Mouse (Mus musculus) forebrain, embryonic 13.5 days (tissue): Measurements from ENCODE around the gene Dkkl1. TPM values are rescaled to one million over a fixed set of nuclear protein-coding genes. Genes with fewer than 3 reads are reported as not detected.

Experiments used
- ATAC-seq: fragments of 200-750 bp; cut with Nextera tagmentation; 2 replicates; pipeline ENCODE4 v1.8.0; 2017
- H3K27ac ChIP-seq: fragments of 300-500 bp; sonication (generic); 2 replicates; pipeline ENCODE4 v1.5.1; 2015; ENCODE audit warnings: inconsistent platforms, mild to moderate bottlenecking, moderate library complexity
- H3K27me3 ChIP-seq: fragments of 300-500 bp; sonication (generic); 2 replicates; pipeline ENCODE4 v1.6.1; 2015; ENCODE audit warnings: mild to moderate bottlenecking, inconsistent platforms
- H3K36me3 ChIP-seq: fragments of 300-500 bp; sonication (generic); 2 replicates; pipeline ENCODE4 v1.6.1; 2015; ENCODE audit warnings: mild to moderate bottlenecking, inconsistent platforms; ENCODE audit not compliant: poor library complexity, severe bottlenecking
- H3K4me1 ChIP-seq: fragments of 300-500 bp; sonication (generic); 2 replicates; pipeline ENCODE4 v1.6.1; 2015; ENCODE audit warnings: inconsistent platforms
- H3K4me2 ChIP-seq: fragments of 300-500 bp; sonication (generic); 2 replicates; pipeline ENCODE4 v1.6.1; 2015; ENCODE audit warnings: inconsistent platforms, mild to moderate bottlenecking, moderate library complexity
- H3K4me3 ChIP-seq: fragments of 300-500 bp; sonication (generic); 2 replicates; pipeline ENCODE4 v1.5.1; 2015; ENCODE audit warnings: mild to moderate bottlenecking, inconsistent platforms
- H3K9ac ChIP-seq: fragments of 300-500 bp; sonication (generic); 2 replicates; pipeline ENCODE4 v1.6.1; 2015; ENCODE audit warnings: mild to moderate bottlenecking, inconsistent platforms
- H3K9me3 ChIP-seq: fragments of 300-500 bp; sonication (generic); replicated peaks from 2 replicates; pipeline ENCODE4 v1.6.1; 2016; ENCODE audit warnings: inconsistent platforms
- WGBS: fragments of 180-500 bp; shearing (Covaris S2); methylation state at CpG from one replicate; pipeline ENCODE4 v1.1.7; 2015; 5-methylcytosine and 5-hydroxymethylcytosine counted together
- polyA plus RNA-seq: library from polyadenylated mRNA; unstranded; fragments of >200 nt; fragmentation: Nextera tagmentation; extraction: Ambion mirVana; gene quantifications from 2 replicates; pipeline ENCODE4 v1.2.1, GENCODE M21; 2015

The Dkkl1 gene
- polyA plus RNA-seq, 1 experiment from 2014 or later, result 0.59 TPM

DNA sequence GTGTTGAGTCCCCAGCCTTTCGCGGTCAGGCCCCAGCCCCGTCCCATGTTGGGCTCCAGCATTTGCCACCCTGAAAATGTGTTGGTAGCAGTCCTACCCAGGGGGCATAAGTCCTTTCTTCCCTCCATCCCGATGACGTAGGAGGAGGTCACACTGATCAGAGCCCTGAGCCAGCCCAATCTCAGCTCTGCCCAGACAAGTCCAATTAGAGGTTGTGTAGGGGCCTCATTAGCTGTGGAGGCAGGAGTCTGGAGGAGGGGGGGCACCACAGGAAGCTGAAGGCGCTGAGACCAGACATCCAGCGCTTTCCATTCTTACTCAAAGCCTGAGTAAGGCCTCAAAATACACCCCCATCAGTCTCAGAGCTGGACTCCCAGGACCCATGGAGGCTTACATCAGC is 26.0 kb downstream of the Dkkl1 start:
- Histone ChIP-seq H3K36me3 (no peaks in the 10 kb centered on the region), H3K4me3 (no peak overlapping the region), H3K9me3 (no peaks in the 10 kb centered on the region), H3K27ac (no peak overlapping the region), H3K9ac (no peak overlapping the region), H3K4me1 (peaks cover 23% of the 10 kb centered on the region), H3K4me2 (no peak overlapping the region), H3K27me3 (peaks cover 80% of the 10 kb centered on the region)
- no peak for ATAC-seq
- 46% methylated on average over 7 of the region's 7 CpGs for WGBS

DNA sequence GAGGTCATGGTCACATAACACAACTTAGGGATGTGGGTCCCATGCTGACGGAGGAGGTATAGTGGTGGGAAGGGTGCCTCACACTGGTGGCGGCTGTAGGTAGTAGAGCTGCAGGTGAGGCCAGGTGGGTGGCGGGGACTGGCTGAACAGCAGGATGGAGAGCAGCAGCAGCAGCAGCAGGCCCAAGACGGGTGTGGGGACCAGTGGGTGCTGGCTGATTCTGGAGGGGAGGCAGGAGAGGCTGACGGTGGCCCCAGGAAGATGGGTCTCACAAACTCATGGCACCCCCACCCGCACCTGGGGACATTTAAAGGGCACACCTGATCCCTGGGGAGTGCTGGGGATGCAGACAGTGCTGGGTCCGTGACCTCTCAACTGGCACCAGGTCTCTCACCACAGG is 28.3 kb downstream of the Dkkl1 start:
- H3K4me1 ChIP-seq, result peaks cover 24% of the 10 kb centered on the region
- no peak overlapping the region for H3K4me3 ChIP-seq
- peaks cover 91% of the 10 kb centered on the region for H3K27me3 ChIP-seq
- H3K27ac ChIP-seq, result no peak overlapping the region
- H3K4me2 ChIP-seq, result no peak overlapping the region
- H3K9me3 ChIP-seq, result no peaks in the 10 kb centered on the region
- no peak for ATAC-seq
- WGBS, result 66% methylated on average over 7 of the region's 7 CpGs
- H3K9ac ChIP-seq, result no peak overlapping the region
- H3K36me3 ChIP-seq, result no peaks in the 10 kb centered on the region

- WGBS, result 17% methylated on average over 11 of the region's 11 CpGs
- H3K4me2 ChIP-seq, result peak overlapping the region; percentile 56
- H3K9me3 ChIP-seq, result no peaks in the 10 kb centered on the region
- H3K9ac ChIP-seq, result peak overlapping the region; percentile 26; the same call in 1 of the 2 replicates
- peak overlapping the region; percentile 33 for H3K4me3 ChIP-seq
- H3K27ac ChIP-seq, result no peak overlapping the region
- H3K27me3 ChIP-seq, result peaks cover 92% of the 10 kb centered on the region
- H3K36me3 ChIP-seq, result no peaks in the 10 kb centered on the region
- H3K4me1 ChIP-seq, result peaks cover 24% of the 10 kb centered on the region
- peak; percentile 20; the same call in 1 of the 2 replicates for ATAC-seq
These were observed 29.3 kb downstream of the Dkkl1 start for GRCm38 (mm10) chr7:45182606-45183005.

DNA sequence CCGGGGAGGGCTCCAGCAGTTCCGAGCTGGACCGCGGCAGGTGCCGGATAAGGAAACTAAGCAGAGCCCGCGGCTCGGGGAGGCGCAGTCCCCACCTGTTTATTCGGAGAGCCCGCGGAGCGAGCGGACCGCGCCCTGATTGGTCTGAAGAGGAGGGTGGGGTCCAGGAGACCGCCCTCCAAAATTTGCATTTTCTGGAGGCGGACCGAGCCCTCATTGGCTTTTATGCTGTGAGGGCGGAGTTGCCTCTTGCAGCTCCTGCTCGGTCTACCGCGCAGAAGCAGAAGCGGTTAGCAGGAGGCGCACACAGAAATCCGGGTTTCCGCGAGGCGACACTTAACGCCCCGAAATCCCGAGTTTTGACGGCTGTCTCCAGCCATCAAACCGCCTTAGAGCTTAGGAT is 29.7 kb downstream of the Dkkl1 start:
- WGBS, result 1% methylated on average over 34 of the region's 34 CpGs
- Histone ChIP-seq H3K4me2 (peak overlapping the region; percentile 56), H3K9ac (peak overlapping the region; percentile 26; the same call in 1 of the 2 replicates), H3K27ac (no peak overlapping the region), H3K36me3 (no peaks in the 10 kb centered on the region), H3K4me3 (peak overlapping the region; percentile 33), H3K9me3 (no peaks in the 10 kb centered on the region), H3K27me3 (peaks cover 96% of the 10 kb centered on the region), H3K4me1 (peaks cover 24% of the 10 kb centered on the region)
- peak; percentile 89 for ATAC-seq

- peak; percentile 28; the same call in 1 of the 2 replicates for ATAC-seq
- H3K4me3 ChIP-seq, result peak overlapping the region; percentile 33
- H3K27ac ChIP-seq, result no peak overlapping the region
- H3K27me3 ChIP-seq, result peaks cover 100% of the 10 kb centered on the region
- WGBS, result 3% methylated on average over 35 of the region's 35 CpGs
- no peaks in the 10 kb centered on the region for H3K9me3 ChIP-seq
- H3K4me2 ChIP-seq, result peak overlapping the region; percentile 56
- H3K4me1 ChIP-seq, result peaks cover 24% of the 10 kb centered on the region
- no peaks in the 10 kb centered on the region for H3K36me3 ChIP-seq
- H3K9ac ChIP-seq, result no peak overlapping the region
These were observed 30.4 kb downstream of the Dkkl1 start for GRCm38 (mm10) chr7:45181540-45181939.

DNA sequence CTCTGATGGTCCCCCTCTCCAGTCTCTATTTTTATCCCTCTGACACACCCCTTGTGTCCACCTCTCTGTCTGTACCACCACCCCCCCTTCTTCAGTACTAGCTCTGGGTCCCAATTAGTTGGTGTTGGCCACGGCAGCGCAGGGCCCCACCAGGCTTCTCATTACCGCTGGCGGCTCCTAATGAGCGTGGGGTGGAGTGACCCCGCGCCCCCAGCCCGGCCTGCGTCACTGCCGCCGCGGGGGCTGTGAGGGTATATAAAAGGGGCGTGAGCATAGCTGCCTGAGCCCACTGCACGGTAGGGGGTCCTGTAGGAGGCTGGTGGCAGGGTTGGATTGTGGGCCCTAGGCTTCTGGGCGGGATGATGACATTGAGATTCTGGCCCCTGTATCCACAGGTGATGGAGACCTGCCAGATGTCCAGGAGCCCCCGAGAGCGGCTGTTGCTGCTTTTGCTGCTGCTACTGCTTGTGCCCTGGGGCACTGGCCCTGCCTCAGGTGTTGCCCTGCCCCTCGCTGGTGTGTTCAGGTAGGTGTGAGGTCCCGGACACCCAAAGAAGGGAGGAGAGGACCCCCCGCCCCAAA is 31.0 kb downstream of the Dkkl1 start, which contains the start of gene Pth2:
Gene Pth2 (plus strand): TSS at position 100 of the 582 bp plus-strand sequence.
- Histone ChIP-seq H3K9ac (no peak within 1 kb of the TSS), H3K4me2 (peak within 1 kb of the TSS; percentile 56), H3K36me3 (no peaks in the 10 kb centered on the region), H3K9me3 (no peaks in the 10 kb centered on the region), H3K27me3 (peaks cover 100% of the 10 kb centered on the region), H3K27ac (no peak within 1 kb of the TSS), H3K4me3 (peak within 1 kb of the TSS; percentile 33), H3K4me1 (peaks cover 27% of the 10 kb centered on the region)
- no peak for ATAC-seq
- 13% methylated on average over 20 of the region's 20 CpGs for WGBS

DNA sequence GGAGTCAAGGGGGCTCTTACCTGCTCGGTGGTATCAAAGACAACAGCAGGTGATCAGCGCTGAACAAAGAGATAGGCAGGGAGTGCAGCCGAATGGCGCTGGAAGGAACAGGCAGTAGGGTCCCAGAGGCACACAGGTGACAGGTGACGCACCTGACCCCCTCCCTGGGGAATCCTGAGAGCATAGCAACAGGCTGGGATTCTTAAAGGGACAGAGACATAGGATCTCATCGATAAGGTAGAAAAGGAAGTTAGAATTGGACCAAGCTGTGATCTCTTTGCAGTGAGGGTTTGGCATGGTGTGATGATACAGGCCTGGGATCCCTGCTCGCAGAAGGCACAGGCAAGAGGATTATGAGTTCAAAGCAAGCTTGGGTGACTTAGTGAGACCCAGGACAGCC is 32.5 kb downstream of the Dkkl1 start, which contains the start of gene Gfy:
Gene Gfy (minus strand): TSS at position 101 of the 400 bp plus-strand sequence.
- ATAC-seq, result no peak
- Histone ChIP-seq H3K9ac (no peak within 1 kb of the TSS), H3K9me3 (no peaks in the 10 kb centered on the region), H3K36me3 (no peaks in the 10 kb centered on the region), H3K4me3 (no peak within 1 kb of the TSS), H3K27ac (no peak within 1 kb of the TSS), H3K4me2 (no peak within 1 kb of the TSS), H3K27me3 (peaks cover 100% of the 10 kb centered on the region), H3K4me1 (peaks cover 31% of the 10 kb centered on the region)
- WGBS, result 21% methylated on average over 7 of the region's 7 CpGs

DNA sequence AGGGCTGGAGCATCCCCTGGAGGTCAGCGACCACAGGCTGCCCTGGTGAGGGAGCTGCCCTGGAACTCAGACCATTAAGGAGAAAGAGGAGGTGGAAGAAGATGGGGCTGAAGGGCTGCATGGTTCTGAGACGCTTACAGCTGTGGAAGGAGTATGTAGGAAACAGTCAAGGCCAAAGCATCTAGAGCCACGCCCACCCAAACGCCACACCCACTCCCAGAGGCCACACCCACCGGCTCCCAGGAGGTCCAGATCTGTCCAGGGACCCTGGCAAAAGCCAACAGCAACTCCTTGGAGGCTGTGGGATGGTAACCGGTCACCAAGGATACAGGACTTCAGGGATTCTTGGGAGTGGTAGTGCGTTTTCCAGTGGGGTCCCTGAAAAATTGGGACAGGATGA is 33.4 kb downstream of the Dkkl1 start:
- Histone ChIP-seq H3K27me3 (peaks cover 98% of the 10 kb centered on the region), H3K4me1 (peaks cover 31% of the 10 kb centered on the region), H3K9ac (no peak overlapping the region), H3K9me3 (no peaks in the 10 kb centered on the region), H3K27ac (no peak overlapping the region), H3K4me2 (no peak overlapping the region), H3K4me3 (no peak overlapping the region), H3K36me3 (no peaks in the 10 kb centered on the region)
- no peak for ATAC-seq
- 24% methylated on average over 7 of the region's 7 CpGs for WGBS

- Histone ChIP-seq H3K36me3 (no peaks in the 10 kb centered on the region), H3K9me3 (no peaks in the 10 kb centered on the region), H3K9ac (no peak overlapping the region), H3K27me3 (peaks cover 96% of the 10 kb centered on the region), H3K4me3 (peak overlapping the region; percentile 25), H3K4me2 (peak overlapping the region; percentile 46), H3K27ac (no peak overlapping the region), H3K4me1 (peaks cover 18% of the 10 kb centered on the region)
- ATAC-seq, result no peak
- 2% methylated on average over 27 of the region's 31 CpGs for WGBS
These were observed 35.6 kb downstream of the Dkkl1 start for GRCm38 (mm10) chr7:45176356-45176755.

DNA sequence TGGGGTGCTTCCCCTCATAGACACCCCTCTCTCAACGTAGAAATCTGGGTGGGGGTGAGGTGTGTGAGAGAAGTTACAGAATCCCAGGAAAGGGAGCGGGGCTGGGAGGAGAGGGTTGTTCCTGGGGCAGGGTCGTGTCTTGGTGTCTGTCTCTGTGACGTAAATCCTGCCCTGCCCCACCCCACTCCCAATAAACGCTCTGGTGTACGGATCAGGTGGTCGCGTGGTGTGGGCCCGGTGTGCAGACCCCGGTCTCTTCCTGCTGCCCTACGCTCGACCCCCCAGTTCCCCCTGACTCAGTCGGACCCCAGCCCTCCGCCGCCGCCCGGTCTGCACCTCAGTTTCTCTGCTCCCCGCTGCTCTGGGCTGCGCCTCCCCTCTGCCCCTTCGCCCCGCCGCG is 36.0 kb downstream of the Dkkl1 start:
- H3K4me3 ChIP-seq, result peak overlapping the region; percentile 25
- H3K27me3 ChIP-seq, result peaks cover 92% of the 10 kb centered on the region
- peaks cover 14% of the 10 kb centered on the region for H3K4me1 ChIP-seq
- H3K9me3 ChIP-seq, result no peaks in the 10 kb centered on the region
- no peak overlapping the region for H3K27ac ChIP-seq
- no peak for ATAC-seq
- no peaks in the 10 kb centered on the region for H3K36me3 ChIP-seq
- no peak overlapping the region for H3K9ac ChIP-seq
- 2% methylated on average over 23 of the region's 23 CpGs for WGBS
- peak overlapping the region; percentile 46 for H3K4me2 ChIP-seq

- Histone ChIP-seq H3K27ac (no peak overlapping the region), H3K9ac (no peak overlapping the region), H3K36me3 (no peaks in the 10 kb centered on the region), H3K4me3 (no peak overlapping the region), H3K4me1 (peaks cover 13% of the 10 kb centered on the region), H3K4me2 (no peak overlapping the region), H3K27me3 (peaks cover 92% of the 10 kb centered on the region), H3K9me3 (no peaks in the 10 kb centered on the region)
- no peak for ATAC-seq
- under 1% methylated on average over 13 of the region's 13 CpGs for WGBS
These were observed 36.5 kb downstream of the Dkkl1 start for GRCm38 (mm10) chr7:45175398-45175797.

DNA sequence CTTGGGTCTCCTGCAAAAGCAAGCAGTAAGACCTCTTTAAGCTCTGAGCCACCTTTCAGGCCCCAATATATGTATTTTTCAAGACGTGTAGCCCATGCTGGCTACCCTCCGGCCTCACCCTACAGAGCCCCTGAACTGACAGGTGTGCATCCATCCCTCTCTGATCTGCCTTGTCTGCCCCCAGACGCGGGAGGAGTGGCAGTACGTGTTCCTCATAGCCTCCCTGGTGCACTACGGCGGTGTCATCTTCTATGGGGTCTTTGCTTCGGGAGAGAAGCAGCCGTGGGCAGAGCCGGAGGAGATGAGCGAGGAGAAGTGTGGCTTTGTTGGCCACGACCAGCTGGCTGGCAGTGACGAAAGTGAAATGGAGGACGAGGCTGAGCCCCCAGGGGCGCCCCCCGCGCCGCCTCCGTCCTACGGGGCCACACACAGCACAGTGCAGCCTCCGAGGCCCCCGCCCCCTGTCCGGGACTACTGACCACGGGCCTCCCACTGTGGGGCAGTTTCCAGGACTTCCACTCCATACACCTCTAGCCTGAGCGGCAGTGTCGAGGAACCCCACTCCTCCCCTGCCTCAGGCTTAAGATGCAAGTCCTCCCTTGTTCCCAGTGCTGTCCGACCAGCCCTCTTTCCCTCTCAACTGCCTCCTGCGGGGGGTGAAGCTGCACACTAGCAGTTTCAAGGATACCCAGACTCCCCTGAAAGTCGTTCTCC is 37.2 kb downstream of the Dkkl1 start:
- Histone ChIP-seq H3K27me3 (peaks cover 92% of the 10 kb centered on the region), H3K9me3 (no peaks in the 10 kb centered on the region), H3K36me3 (no peaks in the 10 kb centered on the region), H3K4me1 (peaks cover 13% of the 10 kb centered on the region), H3K4me3 (peak overlapping the region; percentile 6; the same call in 1 of the 2 replicates), H3K27ac (no peak overlapping the region), H3K4me2 (peak overlapping the region; percentile 34), H3K9ac (0 out of 2 replicates have a peak overlapping the region, but pooled peaks have one; percentile 23)
- 2% methylated on average over 29 of the region's 29 CpGs for WGBS
- ATAC-seq, result no peak
